In genomic region chr7:99858813-99859585, GRCm38 (mm10) we compare ENCODE assay signal across 8 mouse cellular contexts. TPM values are rescaled to one million over a fixed set of nuclear protein-coding genes. Genes with fewer than 3 reads are reported as not detected.
DNase-seq lines count a peak whose midpoint lies in the region; ATAC-seq and TF ChIP-seq lines count a peak whose summit lies in the region.

Gene Xrra1, plus strand, starts transcription at chr7:99859116.

- no peak for TF ChIP-seq EP300 in CH12.LX (IDR thresholded peaks at IDR 0.05; ENCODE audit: low read length)

- peak within 1 kb of the TSS; percentile 80 to 95 (median 88) for H3K4me3 ChIP-seq in CH12.LX (replicated peaks in 1 of 3; ENCODE audit: low read depth in 2 of 3, low read length in 2 of 3, poor library complexity in 1 of 3)
- H3K4me3 ChIP-seq in forebrain, embryonic 11.5 days (ENCODE audit: low read depth, low read length): peak within 1 kb of the TSS; percentile 70
- H3K4me3 ChIP-seq in heart, embryonic 16.5 days (ENCODE audit: low read length): peak within 1 kb of the TSS; percentile 78
- peak within 1 kb of the TSS; percentile 74 for H3K4me3 ChIP-seq in liver, embryonic 15.5 days (replicated peaks)
- peak within 1 kb of the TSS; percentile 81 for H3K4me3 ChIP-seq in neural tube, embryonic 12.5 days

- TF ChIP-seq RAD21 in CH12.LX (IDR thresholded peaks at IDR 0.05; ENCODE audit: low read depth, low read length): no peak

- peak within 1 kb of the TSS; percentile 5; the same call in 1 of the 2 replicates for H3K27ac ChIP-seq in CH12.LX (ENCODE audit: insufficient read depth, low read depth)
- H3K27ac ChIP-seq in forebrain, embryonic 11.5 days (ENCODE audit: low read depth, low read length): no peak within 1 kb of the TSS
- H3K27ac ChIP-seq in heart, embryonic 16.5 days (ENCODE audit: low read length): peak within 1 kb of the TSS; percentile 33
- peak within 1 kb of the TSS; percentile 57 for H3K27ac ChIP-seq in liver, embryonic 15.5 days (replicated peaks)
- H3K27ac ChIP-seq in neural tube, embryonic 12.5 days: no peak within 1 kb of the TSS

- peaks cover 43% of the 10 kb centered on the region for H3K79me2 ChIP-seq in CH12.LX (replicated peaks; ENCODE audit: control insufficient read depth, extremely low read depth, insufficient read depth, poor library complexity, severe bottlenecking)

- peaks cover 9 to 19% of the 10 kb centered on the region in 2 experiments for H3K36me3 ChIP-seq in CH12.LX (replicated peaks in 1 of 2; ENCODE audit: control insufficient read depth in 1 of 2, insufficient read depth in 1 of 2, low read length in 1 of 2)
- no peaks in the 10 kb centered on the region for H3K36me3 ChIP-seq in forebrain, embryonic 11.5 days (ENCODE audit: control insufficient read depth, insufficient read depth, low read length)
- peaks cover 5% of the 10 kb centered on the region; the same call in 1 of the 2 replicates for H3K36me3 ChIP-seq in heart, embryonic 16.5 days (ENCODE audit: control insufficient read depth, insufficient read depth)
- peaks cover 24% of the 10 kb centered on the region for H3K36me3 ChIP-seq in liver, embryonic 15.5 days (replicated peaks)
- H3K36me3 ChIP-seq in neural tube, embryonic 12.5 days: peaks cover 10% of the 10 kb centered on the region

- peak within 1 kb of the TSS; percentile 80 for H3K9ac ChIP-seq in CH12.LX (ENCODE audit: insufficient read depth, low read depth)
- H3K9ac ChIP-seq in forebrain, embryonic 11.5 days (ENCODE audit: low read length): peak within 1 kb of the TSS; percentile 82
- peak within 1 kb of the TSS; percentile 81 for H3K9ac ChIP-seq in heart, embryonic 16.5 days (ENCODE audit: low read length)
- peak within 1 kb of the TSS; percentile 71 for H3K9ac ChIP-seq in liver, embryonic 15.5 days
- peak within 1 kb of the TSS; percentile 84 for H3K9ac ChIP-seq in neural tube, embryonic 12.5 days

- H3K27me3 ChIP-seq in CH12.LX (replicated peaks): no peaks in the 10 kb centered on the region
- no peaks in the 10 kb centered on the region for H3K27me3 ChIP-seq in forebrain, embryonic 11.5 days (ENCODE audit: control insufficient read depth, insufficient read depth, low read length)
- no peaks in the 10 kb centered on the region for H3K27me3 ChIP-seq in heart, embryonic 16.5 days (ENCODE audit: control insufficient read depth, insufficient read depth, low read length)
- H3K27me3 ChIP-seq in liver, embryonic 15.5 days: 0 out of 2 replicates have a peak, but pooled peaks cover 22% of the 10 kb centered on the region
- H3K27me3 ChIP-seq in neural tube, embryonic 12.5 days (replicated peaks): no peaks in the 10 kb centered on the region

- peak; percentile 90 for TF ChIP-seq POLR2A in CH12.LX (IDR thresholded peaks at IDR 0.05; ENCODE audit: low read depth, low read length)

- ATAC-seq in forebrain, embryonic 11.5 days (replicated peaks; ENCODE audit: low FRiP score): peak; percentile 98
- peak; percentile 98 for ATAC-seq in heart, embryonic 16.5 days (replicated peaks; ENCODE audit: extremely low read depth, insufficient read depth, low FRiP score)
- ATAC-seq in liver, embryonic 15.5 days (ENCODE audit: insufficient read depth): peak; percentile 98
- peak; percentile 99 for ATAC-seq in neural tube, embryonic 12.5 days (ENCODE audit: low FRiP score, low read depth)

- DNase-seq in CH12.LX (ENCODE audit: extremely low read depth): peak; percentile 98
- peak; percentile 97 for DNase-seq in c-Kit-positive CD71-positive TER-119-negative erythroid progenitor cells, embryonic 14.5 days (ENCODE audit: low read depth)
- DNase-seq in forebrain, embryonic 11.5 days (ENCODE audit: low spot score): peak; percentile 98
- peak; percentile 98 to 99 for DNase-seq in kidney, postnatal 36 days
- peak; percentile 99 for DNase-seq in telencephalon, adult 2 months (ENCODE audit: low read depth, low spot score)

- WGBS in forebrain, embryonic 11.5 days: under 1% methylated on average over 41 of the region's 42 CpGs
- WGBS in heart, embryonic 16.5 days: under 1% methylated on average over 42 of the region's 42 CpGs
- under 1% methylated on average over 42 of the region's 42 CpGs for WGBS in liver, embryonic 15.5 days (ENCODE audit: insufficient replicate concordance)
- WGBS in neural tube, embryonic 12.5 days: 1% methylated on average over 42 of the region's 42 CpGs

- H3K9me3 ChIP-seq in CH12.LX (replicated peaks; ENCODE audit: low read length): no peaks in the 10 kb centered on the region
- H3K9me3 ChIP-seq in forebrain, embryonic 11.5 days (ENCODE audit: control insufficient read depth, low read length): no peaks in the 10 kb centered on the region
- no peaks in the 10 kb centered on the region for H3K9me3 ChIP-seq in heart, embryonic 16.5 days (replicated peaks; ENCODE audit: control insufficient read depth, low read length)
- H3K9me3 ChIP-seq in liver, embryonic 15.5 days (replicated peaks): no peaks in the 10 kb centered on the region
- H3K9me3 ChIP-seq in neural tube, embryonic 12.5 days: no peaks in the 10 kb centered on the region

- H3K4me1 ChIP-seq in CH12.LX (ENCODE audit: control insufficient read depth in 1 of 2, insufficient read depth in 2 of 2): peaks cover 2 to 34% of the 10 kb centered on the region in 2 experiments; a peak in 3 of 4 replicates
- peaks cover 10% of the 10 kb centered on the region; the same call in 1 of the 2 replicates for H3K4me1 ChIP-seq in forebrain, embryonic 11.5 days (replicated peaks; ENCODE audit: control insufficient read depth, insufficient read depth, low read length)
- peaks cover 21% of the 10 kb centered on the region for H3K4me1 ChIP-seq in heart, embryonic 16.5 days (ENCODE audit: control insufficient read depth, insufficient read depth, low read length)
- H3K4me1 ChIP-seq in liver, embryonic 15.5 days (replicated peaks): peaks cover 27% of the 10 kb centered on the region
- H3K4me1 ChIP-seq in neural tube, embryonic 12.5 days: peaks cover 12% of the 10 kb centered on the region

- dilution Hi-C loops in CH12.LX (cut with MboI; ENCODE audit: extremely low pct_ligation_motif_present, extremely low pct_unique_long_range_greater_than_20kb, low sequenced_read_pairs): no loop called here

- in situ Hi-C loops in CH12.LX (cut with MboI; ENCODE audit: low pct_ligation_motif_present, low pct_unique_long_range_greater_than_20kb, low sequenced_read_pairs): no loop called here

- H3K4me2 ChIP-seq in CH12.LX (ENCODE audit: insufficient read depth, low read depth, poor library complexity, severe bottlenecking): peak within 1 kb of the TSS; percentile 100
- H3K4me2 ChIP-seq in forebrain, embryonic 11.5 days (ENCODE audit: low read depth, low read length, severe bottlenecking): peak within 1 kb of the TSS; percentile 70
- peak within 1 kb of the TSS; percentile 89 for H3K4me2 ChIP-seq in heart, embryonic 16.5 days (ENCODE audit: low read depth, low read length)
- peak within 1 kb of the TSS; percentile 79 for H3K4me2 ChIP-seq in liver, embryonic 15.5 days
- H3K4me2 ChIP-seq in neural tube, embryonic 12.5 days (replicated peaks): peak within 1 kb of the TSS; percentile 79

- no peak for TF ChIP-seq CTCF in CH12.LX (conservative IDR thresholded peaks at IDR 0.05 in 1 of 2, IDR thresholded peaks at IDR 0.05 in 1 of 2; ENCODE audit: low read depth in 2 of 2, low read length in 2 of 2)

TF ChIP-seq in CH12.LX, 34 proteins besides CTCF, POLR2A, EP300 and RAD21 (continues in another document):
- TF ChIP-seq CHD1 (IDR thresholded peaks at IDR 0.05; ENCODE audit: low read depth, low read length) (no peak), MAX (IDR thresholded peaks at IDR 0.05; ENCODE audit: low read length) (peak; percentile 92), MYC (IDR thresholded peaks at IDR 0.05; ENCODE audit: low read depth, low read length) (peak; percentile 73; the same call in 1 of the 2 replicates), MAFK (IDR thresholded peaks at IDR 0.05; ENCODE audit: insufficient replicate concordance, low read length) (no peak), TBP (conservative IDR thresholded peaks at IDR 0.05; ENCODE audit: low read depth, low read length) (peak; percentile 74), JUND (conservative IDR thresholded peaks at IDR 0.05; ENCODE audit: low read depth, low read length) (no peak), IRF4 (IDR thresholded peaks at IDR 0.05; ENCODE audit: low read depth, low read length) (no peak), ZC3H11A (IDR thresholded peaks at IDR 0.05; ENCODE audit: low read depth, low read length) (no peak), TCF12 (IDR thresholded peaks at IDR 0.05; ENCODE audit: low read depth, low read length) (peak; percentile 92), ZNF384 (IDR thresholded peaks at IDR 0.05; ENCODE audit: low read depth, low read length) (no peak), BHLHE40 (IDR thresholded peaks at IDR 0.05; ENCODE audit: low read depth, low read length) (peak; percentile 73), SIN3A (IDR thresholded peaks at IDR 0.05; ENCODE audit: low read length) (peak; percentile 89), ZMIZ1 (IDR thresholded peaks at IDR 0.05; ENCODE audit: low read depth, low read length) (peak; percentile 93), POLR2AphosphoS2 (IDR thresholded peaks at IDR 0.05; ENCODE audit: low read depth, low read length) (peak; percentile 78; the same call in 1 of the 2 replicates), SMC3 (IDR thresholded peaks at IDR 0.05; ENCODE audit: low read depth, low read length) (no peak), ELF1 (IDR thresholded peaks at IDR 0.05; ENCODE audit: low read depth, low read length) (peak; percentile 76), MEF2A (IDR thresholded peaks at IDR 0.05; ENCODE audit: borderline replicate concordance, low read depth, low read length) (no peak), E2F4 (IDR thresholded peaks at IDR 0.05; ENCODE audit: insufficient replicate concordance, low read depth, low read length) (no peak), CHD2 (IDR thresholded peaks at IDR 0.05; ENCODE audit: low read length) (peak; percentile 28; the same call in 1 of the 2 replicates), RCOR1 (conservative IDR thresholded peaks at IDR 0.05; ENCODE audit: low read depth, low read length) (no peak), MXI1 (IDR thresholded peaks at IDR 0.05; ENCODE audit: low read depth, low read length) (peak; percentile 84), MAZ (IDR thresholded peaks at IDR 0.05; ENCODE audit: low read depth, low read length) (no peak), NELFE (IDR thresholded peaks at IDR 0.05; ENCODE audit: low read depth, low read length) (peak; percentile 89), ZKSCAN1 (IDR thresholded peaks at IDR 0.05; ENCODE audit: borderline replicate concordance, low read depth, low read length) (peak; percentile 78)

RNA-seq across cellular contexts. Expression of gene Xrra1, which starts in this region (rescaled TPM):
- total RNA-seq in CH12.LX (2012; rRNA removed) (0.25 and 0.59 TPM in 2 replicates), CH12.LX (2014; rRNA removed) (0.17 and 0.39 TPM in 2 replicates)
- 0.49 and 0.65 TPM in 2 replicates for polyA plus RNA-seq in CH12.LX (2012; ENCODE audit: insufficient read length, low read depth)
- polyA plus RNA-seq in forebrain, embryonic 11.5 days (2014; fragmentation: Nextera tagmentation; extraction: Ambion mirVana): 0.56 and 0.61 TPM in 2 replicates
- polyA plus RNA-seq in heart, embryonic 16.5 days (2015; fragmentation: Nextera tagmentation; extraction: Ambion mirVana): 0.12 and 0.46 TPM in 2 replicates
- not detected in 2 replicates for polyA plus RNA-seq in liver, embryonic 15.5 days (2015; fragmentation: Nextera tagmentation; extraction: Ambion mirVana)
- polyA plus RNA-seq in neural tube, embryonic 12.5 days (2016; fragmentation: Nextera tagmentation; extraction: Ambion mirVana): 0.52 and 0.72 TPM in 2 replicates

Comparison
In these comparisons a context has a peak if more than half of its experiments do, and no peak if none do; other contexts are left out.
1. Peak in DNase-seq, H3K4me3 ChIP-seq, H3K27ac ChIP-seq, H3K9ac ChIP-seq and H3K4me2 ChIP-seq in CH12.LX; RNA of the gene not detected or under 1 TPM.
2. Peak in DNase-seq, ATAC-seq, H3K4me3 ChIP-seq, H3K9ac ChIP-seq and H3K4me2 ChIP-seq in forebrain, embryonic 11.5 days; RNA of the gene not detected or under 1 TPM.
3. Peak in ATAC-seq, H3K4me3 ChIP-seq, H3K27ac ChIP-seq, H3K9ac ChIP-seq and H3K4me2 ChIP-seq in heart, embryonic 16.5 days; RNA of the gene not detected or under 1 TPM.
4. Peak in ATAC-seq, H3K4me3 ChIP-seq, H3K27ac ChIP-seq, H3K9ac ChIP-seq and H3K4me2 ChIP-seq in liver, embryonic 15.5 days; RNA of the gene not detected or under 1 TPM.
5. Peak in ATAC-seq, H3K4me3 ChIP-seq, H3K9ac ChIP-seq and H3K4me2 ChIP-seq in neural tube, embryonic 12.5 days; RNA of the gene not detected or under 1 TPM.